Mouse (Mus musculus): ENCODE measurements at regions not wholly inside any gene's neighbourhood (a gene's known extent, or its start where the extent isn't known, plus 50 kb on each side); places are given as distances from the start of the nearest gene placed in this dataset.

DNA sequence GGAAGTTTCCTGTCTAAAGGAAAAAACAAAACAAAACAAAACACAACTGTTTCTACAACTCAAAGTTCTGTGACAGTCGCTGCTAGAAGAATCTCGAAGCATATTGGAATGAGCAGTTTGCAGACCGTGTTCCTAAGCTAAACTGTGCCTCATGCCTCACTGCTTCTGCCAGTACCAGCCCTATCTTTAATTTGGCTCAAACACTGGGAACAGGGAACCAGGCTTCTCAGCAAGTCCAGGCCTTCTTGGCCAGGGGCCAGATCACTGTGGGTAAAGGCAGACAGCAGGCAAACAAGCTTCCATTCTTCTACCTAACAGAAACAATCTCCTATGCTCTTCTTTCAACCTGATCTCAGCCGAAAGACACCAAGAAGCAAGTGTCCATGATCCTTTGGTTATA is 56.5 kb downstream of the Tmsb4x start:
- H3K79me2 ChIP-seq (replicated peaks; ENCODE audit: control insufficient read depth, insufficient read depth, low read length): no peaks in the 10 kb centered on the region
- no peaks in the 10 kb centered on the region; the same call in 1 of the 2 replicates for H3K36me3 ChIP-seq (ENCODE audit: control insufficient read depth, insufficient read depth, low read length)
- H3K4me1 ChIP-seq (ENCODE audit: control insufficient read depth, insufficient read depth, low read length): peaks cover 6% of the 10 kb centered on the region
- H3K27me3 ChIP-seq (ENCODE audit: control insufficient read depth, insufficient read depth, low read length): no peaks in the 10 kb centered on the region
- H3K9ac ChIP-seq (ENCODE audit: low read depth, low read length): no peak overlapping the region
- H3K4me3 ChIP-seq: no peak overlapping the region
- DNase-seq: peak; percentile 64 to 66
- H3K27ac ChIP-seq: peak overlapping the region; percentile 71
- 44% methylated on average over 4 of the region's 4 CpGs for WGBS
- intact Hi-C loops (cut with DNase I): loop anchor here (10.0 kb wide), 1 partner anchor 52 kb away; the partner anchor contains the start of gene Tmsb4x
- no peak for TF ChIP-seq EP300 (IDR thresholded peaks at IDR 0.05; ENCODE audit: insufficient read depth, low read depth, low read length)
- no peak for TF ChIP-seq CTCF (IDR thresholded peaks at IDR 0.05)
- TF ChIP-seq POLR2A (IDR thresholded peaks at IDR 0.05; ENCODE audit: insufficient read depth, low read depth, low read length): no peak

GRCm38 (mm10) chrX:167151341-167151740 is 57.8 kb downstream of the Tmsb4x start:
- 42% methylated on average over 3 of the region's 3 CpGs for WGBS
- no peak overlapping the region for H3K9ac ChIP-seq (ENCODE audit: low read depth, low read length)
- intact Hi-C loops (cut with DNase I): loop anchor here (2.0 to 10.0 kb wide), 2 partner anchors 43 to 53 kb away; partner anchors contain the start of gene Tmsb4x
- no peaks in the 10 kb centered on the region for H3K79me2 ChIP-seq (replicated peaks; ENCODE audit: control insufficient read depth, insufficient read depth, low read length)
- H3K36me3 ChIP-seq (ENCODE audit: control insufficient read depth, insufficient read depth, low read length): no peaks in the 10 kb centered on the region; the same call in 1 of the 2 replicates
- no peaks in the 10 kb centered on the region for H3K27me3 ChIP-seq (ENCODE audit: control insufficient read depth, insufficient read depth, low read length)
- DNase-seq: peak in 1 of 2 experiments; percentile 36
- peaks cover 10% of the 10 kb centered on the region for H3K4me1 ChIP-seq (ENCODE audit: control insufficient read depth, insufficient read depth, low read length)
- TF ChIP-seq CTCF (IDR thresholded peaks at IDR 0.05): no peak
- peak; percentile 54; the same call in 1 of the 2 replicates for TF ChIP-seq POLR2A (IDR thresholded peaks at IDR 0.05; ENCODE audit: insufficient read depth, low read depth, low read length)
- TF ChIP-seq EP300 (IDR thresholded peaks at IDR 0.05; ENCODE audit: insufficient read depth, low read depth, low read length): peak; percentile 63; the same call in 1 of the 2 replicates
- no peak overlapping the region for H3K4me3 ChIP-seq
- peak overlapping the region; percentile 77 for H3K27ac ChIP-seq

DNA sequence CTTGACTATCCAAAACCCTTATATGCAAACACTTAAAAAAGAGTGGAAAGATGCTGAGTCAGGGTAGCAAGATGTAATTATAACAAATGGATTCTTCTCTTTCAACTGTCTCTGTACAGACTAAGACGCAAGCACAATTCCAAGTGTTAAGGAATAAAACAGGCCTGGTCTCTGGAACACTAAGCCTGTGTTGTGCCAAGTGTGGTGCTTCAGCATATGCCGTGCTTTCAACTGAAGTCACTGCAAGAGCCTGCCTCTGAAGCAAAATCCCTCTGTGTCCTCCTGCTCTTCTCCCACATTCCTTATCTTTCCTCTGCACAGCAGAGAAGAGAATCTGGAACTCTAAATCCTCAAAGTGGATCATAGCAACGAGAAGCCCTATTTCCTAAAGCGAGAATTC is 59.7 kb downstream of the Tmsb4x start:
- WGBS: 85% methylated on average over 4 of the region's 4 CpGs
- DNase-seq: no peak
- TF ChIP-seq POLR2A (IDR thresholded peaks at IDR 0.05; ENCODE audit: insufficient read depth, low read depth, low read length) (no peak), EP300 (IDR thresholded peaks at IDR 0.05; ENCODE audit: insufficient read depth, low read depth, low read length) (no peak), CTCF (IDR thresholded peaks at IDR 0.05) (no peak)
- Histone ChIP-seq H3K9ac (ENCODE audit: low read depth, low read length) (no peak overlapping the region), H3K36me3 (ENCODE audit: control insufficient read depth, insufficient read depth, low read length) (no peaks in the 10 kb centered on the region; the same call in 1 of the 2 replicates), H3K27me3 (ENCODE audit: control insufficient read depth, insufficient read depth, low read length) (no peaks in the 10 kb centered on the region), H3K4me1 (ENCODE audit: control insufficient read depth, insufficient read depth, low read length) (peaks cover 10% of the 10 kb centered on the region), H3K79me2 (replicated peaks; ENCODE audit: control insufficient read depth, insufficient read depth, low read length) (no peaks in the 10 kb centered on the region), H3K4me3 (no peak overlapping the region), H3K27ac (no peak overlapping the region)
- intact Hi-C loops (cut with DNase I): loop anchor here (5.0 kb wide), 2 partner anchors 112 to 132 kb away; no protein-coding TSS in a partner anchor

DNA sequence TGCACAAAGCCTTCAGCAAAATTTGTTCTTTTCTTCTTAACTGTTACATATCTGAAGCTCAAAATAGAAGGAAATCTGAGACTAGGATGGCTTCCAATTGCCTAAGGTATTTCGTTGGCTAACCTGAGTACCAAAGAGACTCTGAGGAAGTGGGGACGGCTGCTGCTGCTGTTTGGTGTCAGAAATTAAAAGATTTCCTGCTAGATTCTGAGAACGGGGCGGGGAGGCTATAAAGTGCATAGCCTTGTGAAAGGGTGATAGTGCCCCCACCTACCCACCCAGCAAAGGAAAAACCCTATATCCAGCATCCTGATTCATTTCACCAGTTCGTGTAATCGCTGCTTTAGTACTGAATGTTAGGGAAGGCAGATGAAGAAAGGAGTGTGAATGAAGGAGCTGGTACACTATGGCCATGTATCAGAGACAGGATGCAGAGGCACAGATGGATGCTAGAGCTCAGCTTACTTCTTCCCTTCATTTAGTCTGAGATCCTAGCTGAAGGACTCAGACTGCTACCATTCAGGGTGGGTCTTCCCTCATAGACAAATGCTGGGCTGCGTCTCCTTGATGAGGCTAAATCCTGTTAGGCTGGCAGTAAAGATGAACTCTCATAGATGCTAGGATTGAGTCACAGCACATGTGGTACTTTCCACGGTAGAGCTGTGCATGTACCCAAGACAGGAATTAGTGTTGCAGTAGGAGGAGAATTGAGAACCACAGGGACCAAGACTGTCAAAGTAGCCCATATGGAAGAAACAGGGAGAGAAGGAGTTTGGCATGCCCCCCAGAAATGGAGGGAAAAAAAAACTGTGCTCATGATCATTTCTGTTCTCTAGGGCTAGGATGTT is 62.4 kb downstream of the Tmsb4x start:
- no peak overlapping the region for H3K27ac ChIP-seq
- no peak for DNase-seq
- intact Hi-C loops (cut with DNase I): loop anchor here (5.0 kb wide), 2 partner anchors 109 to 129 kb away; no protein-coding TSS in a partner anchor
- H3K9ac ChIP-seq (ENCODE audit: low read depth, low read length): no peak overlapping the region
- WGBS: 59% methylated on average over 8 of the region's 8 CpGs
- H3K4me1 ChIP-seq (ENCODE audit: control insufficient read depth, insufficient read depth, low read length): peaks cover 4% of the 10 kb centered on the region
- H3K4me3 ChIP-seq: no peak overlapping the region
- TF ChIP-seq EP300 (IDR thresholded peaks at IDR 0.05; ENCODE audit: insufficient read depth, low read depth, low read length) (no peak), CTCF (IDR thresholded peaks at IDR 0.05) (no peak), POLR2A (IDR thresholded peaks at IDR 0.05; ENCODE audit: insufficient read depth, low read depth, low read length) (no peak)
- no peaks in the 10 kb centered on the region for H3K79me2 ChIP-seq (replicated peaks; ENCODE audit: control insufficient read depth, insufficient read depth, low read length)
- H3K27me3 ChIP-seq (ENCODE audit: control insufficient read depth, insufficient read depth, low read length): no peaks in the 10 kb centered on the region
- H3K36me3 ChIP-seq (ENCODE audit: control insufficient read depth, insufficient read depth, low read length): no peaks in the 10 kb centered on the region

DNA sequence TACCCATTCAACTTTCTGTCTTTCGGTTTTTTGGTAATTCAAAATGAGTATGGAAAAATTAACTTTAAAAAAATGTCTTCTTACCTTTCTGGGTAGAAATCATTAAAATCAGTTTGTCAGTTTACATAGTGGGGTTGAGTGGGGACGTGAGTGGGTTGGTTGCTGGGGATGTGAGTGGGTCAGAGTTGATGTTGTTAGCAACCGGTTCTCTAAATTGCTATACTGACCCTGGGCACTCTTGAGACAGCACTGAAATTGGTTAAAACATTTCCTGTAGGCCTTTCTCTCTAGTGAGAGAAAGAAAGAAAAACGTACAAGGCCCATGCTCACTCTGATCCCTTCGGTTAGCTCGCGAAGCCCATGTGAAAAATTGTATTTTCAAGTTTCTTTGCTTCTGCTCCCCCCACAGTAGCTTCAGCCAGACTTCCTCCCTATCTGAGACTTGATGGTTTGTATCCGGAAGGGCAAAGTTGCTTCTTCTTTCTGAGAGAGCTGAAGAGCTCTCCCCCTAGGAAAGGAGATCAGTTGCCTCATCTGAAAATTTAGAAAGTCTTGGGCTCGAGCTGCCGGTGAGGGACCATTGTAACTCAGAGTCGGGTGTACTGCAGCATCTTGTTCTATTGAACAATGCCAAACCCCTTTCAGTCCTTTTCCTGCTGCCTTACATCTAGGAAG is 63.5 kb downstream of the Tmsb4x start:
- no peaks in the 10 kb centered on the region for H3K79me2 ChIP-seq (replicated peaks; ENCODE audit: control insufficient read depth, insufficient read depth, low read length)
- peaks cover 4% of the 10 kb centered on the region for H3K4me1 ChIP-seq (ENCODE audit: control insufficient read depth, insufficient read depth, low read length)
- H3K36me3 ChIP-seq (ENCODE audit: control insufficient read depth, insufficient read depth, low read length): no peaks in the 10 kb centered on the region
- intact Hi-C loops (cut with DNase I): loop anchor here (5.0 kb wide), 2 partner anchors 108 to 128 kb away; no protein-coding TSS in a partner anchor
- H3K9ac ChIP-seq (ENCODE audit: low read depth, low read length): no peak overlapping the region
- H3K27ac ChIP-seq: peak overlapping the region; percentile 7; the same call in 1 of the 2 replicates
- WGBS: 59% methylated on average over 11 of the region's 11 CpGs
- no peak overlapping the region for H3K4me3 ChIP-seq
- TF ChIP-seq POLR2A (IDR thresholded peaks at IDR 0.05; ENCODE audit: insufficient read depth, low read depth, low read length) (no peak), EP300 (IDR thresholded peaks at IDR 0.05; ENCODE audit: insufficient read depth, low read depth, low read length) (no peak), CTCF (IDR thresholded peaks at IDR 0.05) (no peak)
- no peaks in the 10 kb centered on the region for H3K27me3 ChIP-seq (ENCODE audit: control insufficient read depth, insufficient read depth, low read length)
- no peak for DNase-seq
